Mouse (Mus musculus): ENCODE data around the gene Avil.

- TF ChIP-seq CTCF (IDR thresholded peaks at IDR 0.05; ENCODE audit: insufficient read depth, low read depth, low read length) (peak; percentile 95), POLR2A (IDR thresholded peaks at IDR 0.05; ENCODE audit: insufficient read depth, low read depth, low read length) (peak; percentile 53)
Measured at GRCm38 (mm10) chr10:127030336-127031296, 30.1 kb downstream of the Avil start, which contains the start of gene Tsfm.

All from olfactory bulb, adult 2 months (tissue).